Mouse (Mus musculus): ENCODE results near the gene Tanc1. TPM values are rescaled to one million over a fixed set of nuclear protein-coding genes. Genes with fewer than 3 reads are reported as not detected.
A peak's percentile ranks its signal among the peaks of the same experiment; 100 is the strongest.

Gene Tanc1
- polyA plus RNA-seq, 1 experiment from 2014 or later: 52.3 TPM

DNA sequence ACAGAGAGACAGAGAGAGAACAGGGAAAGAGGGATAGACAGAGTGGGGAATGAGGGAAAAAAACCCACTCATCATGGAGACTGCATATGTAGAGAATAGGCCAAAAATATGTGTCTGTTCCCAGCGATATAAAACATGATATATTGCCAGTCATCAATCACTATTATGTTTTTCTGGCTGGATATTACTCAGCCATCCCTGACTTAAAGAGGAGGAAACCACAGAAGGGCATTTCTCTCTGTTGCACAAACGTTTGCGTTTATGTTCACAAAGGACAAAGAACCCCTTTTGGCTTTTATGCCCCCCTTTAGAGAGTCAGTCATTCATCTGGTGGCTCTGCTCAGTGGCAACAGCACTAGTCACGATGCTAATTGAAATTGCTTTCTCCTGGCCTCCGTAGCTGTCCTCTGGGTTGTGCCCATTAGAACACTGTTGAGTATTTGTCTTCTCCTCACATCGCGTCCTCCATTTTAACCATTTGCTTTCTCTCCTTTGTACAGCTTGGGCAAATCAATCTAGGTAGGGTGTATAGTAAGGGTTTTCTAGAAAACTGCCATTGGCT is 18.4 kb upstream of the Tanc1 start:
- peaks cover 12% of the 10 kb centered on the region for H3K4me1 ChIP-seq (ENCODE audit: insufficient read depth, low read length)
- H3K9ac ChIP-seq (replicated peaks; ENCODE audit: low read length): no peak overlapping the region
- no peak for ATAC-seq (ENCODE audit: low FRiP score, low TSS enrichment)
- 0 out of 2 replicates have a peak overlapping the region, but pooled peaks have one; percentile 1 for H3K27ac ChIP-seq (ENCODE audit: low read length)
- H3K9me3 ChIP-seq (ENCODE audit: low read length): no peaks in the 10 kb centered on the region
- H3K4me3 ChIP-seq (ENCODE audit: low read length): no peak overlapping the region
- H3K27me3 ChIP-seq (ENCODE audit: insufficient read depth, low read length): no peaks in the 10 kb centered on the region
- H3K36me3 ChIP-seq (ENCODE audit: insufficient read depth, low read length): no peaks in the 10 kb centered on the region
- 18% methylated on average over 7 of the region's 7 CpGs for WGBS
- no peak overlapping the region for H3K4me2 ChIP-seq (replicated peaks; ENCODE audit: low read depth, low read length)

DNA sequence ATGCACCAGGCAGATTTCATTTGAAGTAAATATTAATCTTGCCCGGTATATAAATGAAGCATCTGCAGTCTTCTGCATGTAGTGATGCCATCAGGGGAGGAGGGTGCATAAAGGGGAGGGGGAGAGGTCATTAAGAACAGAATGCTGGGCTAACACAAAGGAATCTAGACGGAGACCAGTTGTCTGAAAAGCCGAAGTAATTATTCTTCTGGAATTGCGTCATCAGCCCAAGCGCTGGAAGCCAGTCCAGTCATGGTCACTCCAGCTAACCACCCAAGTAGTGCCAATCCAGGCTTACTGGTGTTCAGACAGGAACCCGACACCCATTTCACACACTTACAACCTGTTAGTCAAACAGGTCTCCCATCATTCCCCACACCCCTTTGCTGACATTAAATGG is 17.7 kb upstream of the Tanc1 start:
- 0 out of 2 replicates have a peak, but pooled peaks have one; percentile 2 for ATAC-seq (ENCODE audit: low FRiP score, low TSS enrichment)
- H3K4me2 ChIP-seq (replicated peaks; ENCODE audit: low read depth, low read length): no peak overlapping the region
- 51% methylated on average over 6 of the region's 6 CpGs for WGBS
- H3K4me3 ChIP-seq (ENCODE audit: low read length): no peak overlapping the region
- H3K9me3 ChIP-seq (ENCODE audit: low read length): no peaks in the 10 kb centered on the region
- no peak overlapping the region for H3K27ac ChIP-seq (ENCODE audit: low read length)
- no peak overlapping the region for H3K9ac ChIP-seq (replicated peaks; ENCODE audit: low read length)
- H3K4me1 ChIP-seq (ENCODE audit: insufficient read depth, low read length): peaks cover 19% of the 10 kb centered on the region
- H3K27me3 ChIP-seq (ENCODE audit: insufficient read depth, low read length): no peaks in the 10 kb centered on the region
- no peaks in the 10 kb centered on the region for H3K36me3 ChIP-seq (ENCODE audit: insufficient read depth, low read length)

DNA sequence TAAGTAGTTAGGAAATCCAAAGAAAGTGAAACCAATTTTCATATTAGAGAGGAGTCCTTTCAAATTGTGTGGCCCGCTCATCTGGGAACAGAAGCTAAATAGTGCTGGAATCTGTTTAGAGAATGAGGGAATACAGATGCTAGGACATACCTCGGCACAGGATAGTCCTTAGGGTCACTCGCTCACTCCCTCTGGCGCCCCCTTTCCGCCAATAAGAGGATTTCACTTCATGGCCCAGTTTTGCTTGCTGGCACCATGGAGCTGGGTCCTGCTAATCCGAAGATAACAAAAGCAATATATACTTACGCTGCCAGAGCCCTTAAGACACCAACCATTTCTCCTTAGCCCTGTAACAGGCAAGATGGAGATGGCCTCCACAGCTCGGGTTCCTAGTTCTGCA is 15.3 kb upstream of the Tanc1 start:
- no peak overlapping the region for H3K4me2 ChIP-seq (replicated peaks; ENCODE audit: low read depth, low read length)
- H3K27me3 ChIP-seq (ENCODE audit: insufficient read depth, low read length): no peaks in the 10 kb centered on the region
- 78% methylated on average over 8 of the region's 8 CpGs for whole genome bisulfite sequencing
- H3K27ac ChIP-seq (ENCODE audit: low read length): no peak overlapping the region
- no peak overlapping the region for H3K4me3 ChIP-seq (ENCODE audit: low read length)
- peaks cover 39% of the 10 kb centered on the region for H3K4me1 ChIP-seq (ENCODE audit: insufficient read depth, low read length)
- no peak overlapping the region for H3K9ac ChIP-seq (replicated peaks; ENCODE audit: low read length)
- no peaks in the 10 kb centered on the region for H3K9me3 ChIP-seq (ENCODE audit: low read length)
- no peak for ATAC-seq (ENCODE audit: low FRiP score, low TSS enrichment)
- H3K36me3 ChIP-seq (ENCODE audit: insufficient read depth, low read length): no peaks in the 10 kb centered on the region

DNA sequence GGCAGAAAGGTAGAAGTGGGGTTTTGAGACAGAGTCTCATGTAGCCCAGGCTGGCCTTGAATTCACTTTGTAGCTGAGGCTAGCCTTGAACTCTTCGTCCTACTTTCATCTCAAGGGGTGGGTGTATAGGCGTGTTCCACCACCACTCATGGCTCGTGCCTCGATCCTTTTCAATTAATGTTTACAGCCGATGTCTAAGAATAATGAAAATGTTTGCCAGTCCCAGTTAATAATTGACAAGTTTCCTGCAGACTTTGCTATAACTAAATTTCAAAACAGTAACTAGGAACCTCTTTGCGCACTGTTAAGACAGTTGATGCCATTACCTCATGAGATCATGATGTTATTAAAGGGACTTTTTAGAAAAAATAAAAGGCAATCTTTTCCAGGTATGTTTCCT is 13.6 kb upstream of the Tanc1 start:
- H3K4me1 ChIP-seq (ENCODE audit: insufficient read depth, low read length): peaks cover 38% of the 10 kb centered on the region
- no peak overlapping the region for H3K4me3 ChIP-seq (ENCODE audit: low read length)
- H3K27me3 ChIP-seq (ENCODE audit: insufficient read depth, low read length): no peaks in the 10 kb centered on the region
- no peaks in the 10 kb centered on the region for H3K36me3 ChIP-seq (ENCODE audit: insufficient read depth, low read length)
- 54% methylated on average over 6 of the region's 6 CpGs for WGBS
- peak overlapping the region; percentile 32; the same call in 1 of the 2 replicates for H3K4me2 ChIP-seq (replicated peaks; ENCODE audit: low read depth, low read length)
- H3K27ac ChIP-seq (ENCODE audit: low read length): peak overlapping the region; percentile 62
- ATAC-seq (ENCODE audit: low FRiP score, low TSS enrichment): peak; percentile 16; the same call in 1 of the 2 replicates
- no peaks in the 10 kb centered on the region for H3K9me3 ChIP-seq (ENCODE audit: low read length)
- H3K9ac ChIP-seq (replicated peaks; ENCODE audit: low read length): no peak overlapping the region

GRCm38 (mm10) chr2:59598894-59599293 is 12.9 kb upstream of the Tanc1 start:
- peak overlapping the region; percentile 36; the same call in 1 of the 2 replicates for H3K9ac ChIP-seq (replicated peaks; ENCODE audit: low read length)
- H3K36me3 ChIP-seq (ENCODE audit: insufficient read depth, low read length): no peaks in the 10 kb centered on the region
- H3K27ac ChIP-seq (ENCODE audit: low read length): peak overlapping the region; percentile 62
- peaks cover 33% of the 10 kb centered on the region for H3K4me1 ChIP-seq (ENCODE audit: insufficient read depth, low read length)
- H3K9me3 ChIP-seq (ENCODE audit: low read length): no peaks in the 10 kb centered on the region
- no peaks in the 10 kb centered on the region for H3K27me3 ChIP-seq (ENCODE audit: insufficient read depth, low read length)
- no peak for ATAC-seq (ENCODE audit: low FRiP score, low TSS enrichment)
- H3K4me2 ChIP-seq (replicated peaks; ENCODE audit: low read depth, low read length): peak overlapping the region; percentile 32
- WGBS: 18% methylated on average over 4 of the region's 4 CpGs
- no peak overlapping the region for H3K4me3 ChIP-seq (ENCODE audit: low read length)

DNA sequence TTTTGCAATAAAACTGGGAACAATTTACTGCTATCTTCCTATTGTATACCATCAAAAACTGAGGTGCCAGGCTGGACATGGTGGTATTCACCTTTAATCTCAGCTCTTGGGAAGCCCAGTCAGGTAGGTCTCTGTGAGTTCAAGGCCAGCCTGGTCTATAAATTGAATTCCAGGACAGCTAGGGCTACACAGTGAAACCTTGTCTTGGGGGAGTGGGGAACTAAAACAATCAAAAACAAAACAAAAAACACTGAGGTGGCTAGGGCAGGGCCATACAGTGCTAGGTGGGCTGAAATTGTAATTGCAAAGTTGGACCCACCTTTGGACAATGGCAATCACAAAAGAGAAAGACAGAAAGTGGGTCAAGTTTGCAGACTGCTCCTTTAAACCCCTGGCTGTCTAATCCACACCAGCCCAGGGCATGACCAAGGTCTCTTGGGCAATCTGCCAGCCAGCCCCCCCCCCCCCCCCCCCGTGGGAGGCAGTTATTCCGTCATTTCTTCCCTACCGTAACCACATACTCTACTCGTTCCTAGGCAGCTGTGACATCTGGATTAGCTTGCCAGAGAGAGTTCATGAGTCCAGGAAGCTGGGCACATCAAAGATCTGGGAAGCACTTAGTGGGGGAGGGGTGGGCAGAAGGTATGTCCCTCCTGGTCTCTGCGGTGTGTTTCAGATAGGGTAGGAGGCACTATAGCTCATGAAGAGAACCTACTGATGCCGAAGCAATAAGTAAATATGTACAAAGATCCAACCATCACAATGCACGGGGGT is 12.3 kb upstream of the Tanc1 start:
- H3K36me3 ChIP-seq (ENCODE audit: insufficient read depth, low read length): no peaks in the 10 kb centered on the region
- peak overlapping the region; percentile 62 for H3K27ac ChIP-seq (ENCODE audit: low read length)
- H3K4me1 ChIP-seq (ENCODE audit: insufficient read depth, low read length): peaks cover 28% of the 10 kb centered on the region
- no peaks in the 10 kb centered on the region for H3K27me3 ChIP-seq (ENCODE audit: insufficient read depth, low read length)
- 0% methylated on average over 7 of the region's 7 CpGs for WGBS
- no peaks in the 10 kb centered on the region for H3K9me3 ChIP-seq (ENCODE audit: low read length)
- peak overlapping the region; percentile 36; the same call in 1 of the 2 replicates for H3K9ac ChIP-seq (replicated peaks; ENCODE audit: low read length)
- no peak overlapping the region for H3K4me3 ChIP-seq (ENCODE audit: low read length)
- H3K4me2 ChIP-seq (replicated peaks; ENCODE audit: low read depth, low read length): peak overlapping the region; percentile 32
- peak; percentile 87 for ATAC-seq (ENCODE audit: low FRiP score, low TSS enrichment)

DNA sequence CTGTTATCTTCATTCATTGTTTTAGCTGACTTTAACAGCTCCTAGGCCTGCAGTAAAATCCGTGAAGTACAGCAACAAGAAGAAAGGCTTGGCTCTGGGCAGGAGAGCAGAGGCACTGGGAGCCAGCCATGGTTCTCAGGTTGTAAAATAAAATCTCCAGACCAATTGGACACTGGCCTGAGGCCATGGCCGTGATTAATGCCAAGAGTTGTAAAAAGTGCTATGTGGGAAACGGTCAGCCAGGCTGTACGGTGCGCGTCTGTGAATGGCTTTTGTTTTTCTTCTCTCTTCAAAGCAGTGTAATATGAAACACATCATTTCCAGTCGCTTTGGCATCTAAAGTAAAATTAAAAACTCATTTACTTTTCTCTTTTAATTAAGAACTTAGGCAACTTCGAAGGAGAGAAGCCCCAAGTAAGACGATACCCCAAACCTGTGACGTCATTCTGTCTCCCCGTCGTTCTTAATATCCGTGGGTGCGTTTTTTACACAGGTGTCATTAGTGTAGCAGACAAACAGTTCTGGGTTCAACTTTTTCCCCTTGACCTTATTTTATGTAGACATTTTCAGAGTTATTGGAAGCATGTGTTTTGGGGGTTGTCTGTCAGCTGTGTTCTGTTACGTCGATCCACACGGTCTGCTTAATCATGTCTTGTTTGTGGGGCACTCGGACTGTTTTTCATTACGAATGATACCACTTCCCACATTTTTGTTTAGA is 11.6 kb upstream of the Tanc1 start:
- ATAC-seq (ENCODE audit: low FRiP score, low TSS enrichment): peak; percentile 73
- H3K4me3 ChIP-seq (ENCODE audit: low read length): 0 out of 2 replicates have a peak overlapping the region, but pooled peaks have one; percentile 0
- H3K27me3 ChIP-seq (ENCODE audit: insufficient read depth, low read length): no peaks in the 10 kb centered on the region
- peaks cover 28% of the 10 kb centered on the region for H3K4me1 ChIP-seq (ENCODE audit: insufficient read depth, low read length)
- no peaks in the 10 kb centered on the region for H3K9me3 ChIP-seq (ENCODE audit: low read length)
- H3K27ac ChIP-seq (ENCODE audit: low read length): peak overlapping the region; percentile 62
- no peaks in the 10 kb centered on the region for H3K36me3 ChIP-seq (ENCODE audit: insufficient read depth, low read length)
- no peak overlapping the region for H3K9ac ChIP-seq (replicated peaks; ENCODE audit: low read length)
- 12% methylated on average over 19 of the region's 19 CpGs for WGBS
- peak overlapping the region; percentile 32 for H3K4me2 ChIP-seq (replicated peaks; ENCODE audit: low read depth, low read length)

DNA sequence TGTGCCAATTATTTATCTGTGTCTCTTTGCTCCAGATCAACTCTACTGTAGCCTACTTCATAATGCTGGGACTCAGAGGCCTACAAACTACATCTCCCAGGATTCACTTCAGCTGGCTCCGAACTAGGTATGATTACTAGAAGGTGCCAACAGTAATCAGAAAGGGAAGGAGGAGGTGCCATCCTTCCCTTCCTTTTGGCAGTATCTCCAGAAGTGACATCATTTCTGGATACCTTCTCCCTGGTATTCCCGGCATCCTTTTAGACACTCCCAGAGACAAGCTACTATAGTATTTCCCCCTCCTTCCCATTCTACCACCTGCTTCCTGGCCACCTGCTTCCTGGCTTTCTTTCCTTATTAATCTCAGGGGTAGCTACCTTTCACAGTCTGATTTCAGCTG is 10.9 kb upstream of the Tanc1 start:
- ATAC-seq (ENCODE audit: low FRiP score, low TSS enrichment): no peak
- H3K4me3 ChIP-seq (ENCODE audit: low read length): no peak overlapping the region

DNA sequence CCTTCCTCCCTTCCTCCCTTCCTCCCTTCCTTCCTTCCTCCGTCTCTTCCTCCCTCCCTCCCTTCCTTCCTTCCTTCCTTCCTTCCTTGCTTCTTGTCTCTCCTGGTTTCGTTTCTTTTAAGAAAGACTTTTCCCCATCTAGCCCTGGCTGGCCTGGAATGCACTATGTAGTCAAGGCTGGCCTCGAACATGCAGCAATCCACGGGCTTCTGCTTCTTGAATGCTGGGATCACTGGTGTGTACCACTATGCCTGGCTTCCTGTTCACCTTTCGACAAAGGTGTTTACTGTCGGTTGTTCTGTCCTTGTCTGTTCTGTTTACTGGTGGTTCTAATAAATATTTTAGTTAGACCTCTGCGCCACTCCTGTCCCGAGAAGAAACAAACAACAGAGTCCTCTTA is 10.4 kb upstream of the Tanc1 start:
- Histone ChIP-seq H3K4me3 (ENCODE audit: low read length) (no peak overlapping the region), H3K4me2 (replicated peaks; ENCODE audit: low read depth, low read length) (no peak overlapping the region), H3K9me3 (ENCODE audit: low read length) (no peaks in the 10 kb centered on the region), H3K9ac (replicated peaks; ENCODE audit: low read length) (no peak overlapping the region), H3K27ac (ENCODE audit: low read length) (no peak overlapping the region), H3K4me1 (ENCODE audit: insufficient read depth, low read length) (peaks cover 28% of the 10 kb centered on the region), H3K36me3 (ENCODE audit: insufficient read depth, low read length) (no peaks in the 10 kb centered on the region), H3K27me3 (ENCODE audit: insufficient read depth, low read length) (no peaks in the 10 kb centered on the region)
- no peak for ATAC-seq (ENCODE audit: low FRiP score, low TSS enrichment)
- WGBS: 84% methylated on average over 8 of the region's 8 CpGs

More for the DNA sequence above, 10.9 kb upstream of the Tanc1 start:
- 71% methylated on average over 2 of the region's 2 CpGs for whole genome bisulfite sequencing
- H3K36me3 ChIP-seq (ENCODE audit: insufficient read depth, low read length): no peaks in the 10 kb centered on the region
- H3K27me3 ChIP-seq (ENCODE audit: insufficient read depth, low read length): no peaks in the 10 kb centered on the region
- H3K4me2 ChIP-seq (replicated peaks; ENCODE audit: low read depth, low read length): 0 out of 2 replicates have a peak overlapping the region, but pooled peaks have one; percentile 32
- no peak overlapping the region for H3K27ac ChIP-seq (ENCODE audit: low read length)
- H3K4me1 ChIP-seq (ENCODE audit: insufficient read depth, low read length): peaks cover 28% of the 10 kb centered on the region
- no peak overlapping the region for H3K9ac ChIP-seq (replicated peaks; ENCODE audit: low read length)
- no peaks in the 10 kb centered on the region for H3K9me3 ChIP-seq (ENCODE audit: low read length)

All from kidney, embryonic 16.5 days (tissue).